Mouse (Mus musculus) megakaryocyte-erythroid progenitor cell, adult 5 weeks (primary cell): Measurements from ENCODE around the gene Slc26a8. TPM values are rescaled to one million over a fixed set of nuclear protein-coding genes. Genes with fewer than 3 reads are reported as not detected.

Source experiments
- polyA plus RNA-seq: library from polyadenylated mRNA; stranded (reverse); fragments of >175 nt; gene quantifications from 2 replicates; pipeline ENCODE4 v1.2.3, GENCODE M21; 2012

Slc26a8 gene
- 0.68 and 1.2 TPM in 2 replicates for polyA plus RNA-seq

DNA sequence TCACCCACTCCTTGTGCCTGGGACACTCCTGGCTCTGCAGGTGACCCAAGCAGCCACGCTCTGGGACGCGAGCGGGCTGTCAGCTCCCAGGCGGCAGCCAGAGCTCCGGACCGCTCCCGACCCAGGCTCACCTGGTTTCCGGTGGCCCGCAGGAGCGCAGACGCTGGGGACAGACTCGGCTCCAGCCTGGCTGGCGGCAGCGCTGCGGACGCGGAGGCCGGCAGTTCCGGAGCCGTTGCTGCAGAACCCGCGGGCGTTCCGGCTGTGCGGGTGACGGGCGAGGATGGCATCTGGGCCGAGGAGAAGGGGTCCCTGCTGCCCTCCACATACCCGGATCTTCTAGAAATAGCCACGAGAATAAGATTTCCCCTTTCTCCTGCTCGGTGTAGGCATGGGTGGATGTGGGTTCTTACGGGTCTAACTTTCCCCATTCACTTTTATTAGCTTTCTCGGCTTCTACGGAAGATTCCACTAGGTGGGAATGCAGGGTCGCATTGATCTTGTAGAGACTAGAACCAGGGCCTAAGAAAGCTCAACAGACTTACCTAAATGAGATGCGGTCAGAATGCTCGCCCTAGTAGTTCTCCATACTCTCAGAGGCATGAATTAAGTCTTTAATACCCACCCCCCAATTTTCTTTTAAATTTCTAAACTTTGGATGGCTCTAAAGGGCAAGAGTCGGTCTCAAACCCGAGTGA, at the start of gene Slc26a8:
TSS of gene Slc26a8 (minus strand) at position 648 of the 698 bp plus-strand sequence.

GRCm38 (mm10) chr17:28725783-28726182, 35.8 kb upstream of the Slc26a8 start, which contains the start of gene AC170998.1:
Gene AC170998.1 (plus strand): TSS chr17:28726083.

GRCm38 (mm10) chr17:28690776-28691686, 998 bp upstream of the Slc26a8 start, which contains the start of gene Mapk14:
Gene Mapk14 (plus strand): TSS chr17:28691329.

GRCm38 (mm10) chr17:28622300-28622759, 67.7 kb downstream of the Slc26a8 start, which contains the start of gene Srpk1:
Gene Srpk1 (minus strand): TSS chr17:28622709.

Other genes starting within 250 kb of the Slc26a8 start
- 70.8 and 85.6 TPM in 2 replicates for gene Fkbp5, start 172.7 kb downstream of the Slc26a8 start, polyA plus RNA-seq
- gene Armc12, start 159.4 kb downstream of the Slc26a8 start, polyA plus RNA-seq = not detected in 2 replicates
- gene Clpsl2, start 140.8 kb downstream of the Slc26a8 start, polyA plus RNA-seq = not detected in 2 replicates
- not detected in 2 replicates for gene Clps, start 129.5 kb downstream of the Slc26a8 start, polyA plus RNA-seq
- not detected in 2 replicates for gene Lhfpl5, start 114.6 kb downstream of the Slc26a8 start, polyA plus RNA-seq
- gene Srpk1, start 67.5 kb downstream of the Slc26a8 start, polyA plus RNA-seq = 107 and 136 TPM in 2 replicates
- 81.6 and 100 TPM in 2 replicates for gene Mapk14, start 1.1 kb upstream of the Slc26a8 start, polyA plus RNA-seq
- gene AC170998.1, start 35.9 kb upstream of the Slc26a8 start, polyA plus RNA-seq = 0.28 TPM in 1 of 2 replicates, not detected in the other
- gene Mapk13, start 79.1 kb upstream of the Slc26a8 start, polyA plus RNA-seq = 3.4 and 3.7 TPM in 2 replicates
- gene Brpf3, start 110.9 kb upstream of the Slc26a8 start, polyA plus RNA-seq = 44.8 and 52.3 TPM in 2 replicates
- 0.14 and 0.30 TPM in 2 replicates for gene Pnpla1, start 168.2 kb upstream of the Slc26a8 start, polyA plus RNA-seq
- 0.82 and 1.5 TPM in 2 replicates for gene 4930539E08Rik, start 225.1 kb upstream of the Slc26a8 start, polyA plus RNA-seq